Mouse (Mus musculus): ENCODE data around the gene Psmc3. TPM values are rescaled to one million over a fixed set of nuclear protein-coding genes. Genes with fewer than 3 reads are reported as not detected.

Gene Psmc3
- polyA plus RNA-seq, 1 experiment from 2014 or later = 280 TPM

GRCm38 (mm10) chr2:91060544-91061355 is 6.9 kb downstream of the Psmc3 start:
- Histone ChIP-seq H3K4me1 (replicated peaks; ENCODE audit: control insufficient read depth, insufficient read depth, low read length) (no peaks in the 10 kb centered on the region), H3K9me3 (ENCODE audit: control insufficient read depth, low read length) (no peaks in the 10 kb centered on the region), H3K36me3 (ENCODE audit: control insufficient read depth, insufficient read depth, low read length) (peaks cover 94% of the 10 kb centered on the region), H3K27me3 (replicated peaks; ENCODE audit: control insufficient read depth, insufficient read depth, low read length) (no peaks in the 10 kb centered on the region), H3K9ac (ENCODE audit: low read length) (no peak overlapping the region), H3K27ac (ENCODE audit: low read depth) (no peak overlapping the region), H3K4me2 (ENCODE audit: low read length) (no peak overlapping the region), H3K4me3 (ENCODE audit: low read depth, low read length) (no peak overlapping the region)
- WGBS = 85% methylated on average over 10 of the region's 10 CpGs
- DNase-seq (ENCODE audit: low spot score) (peak; percentile 82), ATAC-seq (replicated peaks; ENCODE audit: low FRiP score, low TSS enrichment, low read depth) (no peak)

GRCm38 (mm10) chr2:91061849-91062481 is 8.2 kb downstream of the Psmc3 start:
- no peak for DNase-seq (ENCODE audit: low spot score)
- H3K4me2 ChIP-seq (ENCODE audit: low read length) = no peak overlapping the region
- 73% methylated on average over 6 of the region's 6 CpGs for WGBS
- H3K4me3 ChIP-seq (ENCODE audit: low read depth, low read length) = no peak overlapping the region
- no peak overlapping the region for H3K9ac ChIP-seq (ENCODE audit: low read length)
- H3K4me1 ChIP-seq (replicated peaks; ENCODE audit: control insufficient read depth, insufficient read depth, low read length) = no peaks in the 10 kb centered on the region
- peaks cover 85% of the 10 kb centered on the region for H3K36me3 ChIP-seq (ENCODE audit: control insufficient read depth, insufficient read depth, low read length)
- H3K27me3 ChIP-seq (replicated peaks; ENCODE audit: control insufficient read depth, insufficient read depth, low read length) = no peaks in the 10 kb centered on the region
- H3K27ac ChIP-seq (ENCODE audit: low read depth) = no peak overlapping the region
- H3K9me3 ChIP-seq (ENCODE audit: control insufficient read depth, low read length) = no peaks in the 10 kb centered on the region
- ATAC-seq (replicated peaks; ENCODE audit: low FRiP score, low TSS enrichment, low read depth) = no peak

- 88% methylated on average over 16 of the region's 16 CpGs for WGBS
- Histone ChIP-seq H3K36me3 (ENCODE audit: control insufficient read depth, insufficient read depth, low read length) (peaks cover 78% of the 10 kb centered on the region), H3K4me1 (replicated peaks; ENCODE audit: control insufficient read depth, insufficient read depth, low read length) (no peaks in the 10 kb centered on the region), H3K4me3 (ENCODE audit: low read depth, low read length) (no peak overlapping the region), H3K9me3 (ENCODE audit: control insufficient read depth, low read length) (no peaks in the 10 kb centered on the region), H3K4me2 (ENCODE audit: low read length) (no peak overlapping the region), H3K9ac (ENCODE audit: low read length) (no peak overlapping the region), H3K27me3 (replicated peaks; ENCODE audit: control insufficient read depth, insufficient read depth, low read length) (no peaks in the 10 kb centered on the region), H3K27ac (ENCODE audit: low read depth) (no peak overlapping the region)
- DNase-seq (ENCODE audit: low spot score) (no peak), ATAC-seq (replicated peaks; ENCODE audit: low FRiP score, low TSS enrichment, low read depth) (no peak)
Measured at GRCm38 (mm10) chr2:91062779-91063606, 9.2 kb downstream of the Psmc3 start.

- no peak overlapping the region for H3K9ac ChIP-seq (ENCODE audit: low read length)
- H3K27me3 ChIP-seq (replicated peaks; ENCODE audit: control insufficient read depth, insufficient read depth, low read length) = no peaks in the 10 kb centered on the region
- H3K36me3 ChIP-seq (ENCODE audit: control insufficient read depth, insufficient read depth, low read length) = peaks cover 66% of the 10 kb centered on the region
- ATAC-seq (replicated peaks; ENCODE audit: low FRiP score, low TSS enrichment, low read depth) = no peak
- DNase-seq (ENCODE audit: low spot score) = no peak
- 86% methylated on average over 6 of the region's 6 CpGs for WGBS
- peaks cover 7% of the 10 kb centered on the region for H3K4me1 ChIP-seq (replicated peaks; ENCODE audit: control insufficient read depth, insufficient read depth, low read length)
- no peaks in the 10 kb centered on the region for H3K9me3 ChIP-seq (ENCODE audit: control insufficient read depth, low read length)
- H3K4me3 ChIP-seq (ENCODE audit: low read depth, low read length) = no peak overlapping the region
- no peak overlapping the region for H3K27ac ChIP-seq (ENCODE audit: low read depth)
- no peak overlapping the region for H3K4me2 ChIP-seq (ENCODE audit: low read length)
Measured at GRCm38 (mm10) chr2:91064211-91064610, 10.4 kb downstream of the Psmc3 start.

- H3K4me3 ChIP-seq (ENCODE audit: low read depth, low read length) = no peak overlapping the region
- H3K9ac ChIP-seq (ENCODE audit: low read length) = no peak overlapping the region
- no peaks in the 10 kb centered on the region for H3K27me3 ChIP-seq (replicated peaks; ENCODE audit: control insufficient read depth, insufficient read depth, low read length)
- 47% methylated on average over 3 of the region's 3 CpGs for WGBS
- ATAC-seq (replicated peaks; ENCODE audit: low FRiP score, low TSS enrichment, low read depth) = no peak
- DNase-seq (ENCODE audit: low spot score) = no peak
- no peak overlapping the region for H3K27ac ChIP-seq (ENCODE audit: low read depth)
- H3K36me3 ChIP-seq (ENCODE audit: control insufficient read depth, insufficient read depth, low read length) = peaks cover 53% of the 10 kb centered on the region
- H3K9me3 ChIP-seq (ENCODE audit: control insufficient read depth, low read length) = no peaks in the 10 kb centered on the region
- peaks cover 7% of the 10 kb centered on the region for H3K4me1 ChIP-seq (replicated peaks; ENCODE audit: control insufficient read depth, insufficient read depth, low read length)
- H3K4me2 ChIP-seq (ENCODE audit: low read length) = no peak overlapping the region
Measured at GRCm38 (mm10) chr2:91065544-91065943, 11.7 kb downstream of the Psmc3 start.

GRCm38 (mm10) chr2:91066455-91066854 is 12.6 kb downstream of the Psmc3 start:
- H3K4me2 ChIP-seq (ENCODE audit: low read length) = no peak overlapping the region
- ATAC-seq (replicated peaks; ENCODE audit: low FRiP score, low TSS enrichment, low read depth) (no peak), DNase-seq (ENCODE audit: low spot score) (no peak)
- peaks cover 12% of the 10 kb centered on the region for H3K4me1 ChIP-seq (replicated peaks; ENCODE audit: control insufficient read depth, insufficient read depth, low read length)
- H3K36me3 ChIP-seq (ENCODE audit: control insufficient read depth, insufficient read depth, low read length) = peaks cover 44% of the 10 kb centered on the region
- H3K9ac ChIP-seq (ENCODE audit: low read length) = no peak overlapping the region
- no peaks in the 10 kb centered on the region for H3K9me3 ChIP-seq (ENCODE audit: control insufficient read depth, low read length)
- 89% methylated on average over 3 of the region's 3 CpGs for WGBS
- H3K27ac ChIP-seq (ENCODE audit: low read depth) = no peak overlapping the region
- no peak overlapping the region for H3K4me3 ChIP-seq (ENCODE audit: low read depth, low read length)
- H3K27me3 ChIP-seq (replicated peaks; ENCODE audit: control insufficient read depth, insufficient read depth, low read length) = no peaks in the 10 kb centered on the region

- 59% methylated on average over 13 of the region's 13 CpGs for WGBS
Measured at GRCm38 (mm10) chr2:91068162-91068871, 14.5 kb downstream of the Psmc3 start.

GRCm38 (mm10) chr2:91068872-91069165 is 15.0 kb downstream of the Psmc3 start:
- H3K27ac ChIP-seq (ENCODE audit: low read depth) = no peak overlapping the region
- DNase-seq (ENCODE audit: low spot score) = no peak
- no peaks in the 10 kb centered on the region for H3K9me3 ChIP-seq (ENCODE audit: control insufficient read depth, low read length)
- H3K4me2 ChIP-seq (ENCODE audit: low read length) = peak overlapping the region; percentile 65
- H3K27me3 ChIP-seq (replicated peaks; ENCODE audit: control insufficient read depth, insufficient read depth, low read length) = no peaks in the 10 kb centered on the region
- H3K4me3 ChIP-seq (ENCODE audit: low read depth, low read length) = 0 out of 2 replicates have a peak overlapping the region, but pooled peaks have one; percentile 10
- WGBS = 43% methylated on average over 6 of the region's 6 CpGs
- H3K36me3 ChIP-seq (ENCODE audit: control insufficient read depth, insufficient read depth, low read length) = peaks cover 20% of the 10 kb centered on the region
- peaks cover 12% of the 10 kb centered on the region for H3K4me1 ChIP-seq (replicated peaks; ENCODE audit: control insufficient read depth, insufficient read depth, low read length)
- H3K9ac ChIP-seq (ENCODE audit: low read length) = peak overlapping the region; percentile 57
- no peak for ATAC-seq (replicated peaks; ENCODE audit: low FRiP score, low TSS enrichment, low read depth)

More at GRCm38 (mm10) chr2:91068162-91068871, 14.5 kb downstream of the Psmc3 start:
- ATAC-seq (replicated peaks; ENCODE audit: low FRiP score, low TSS enrichment, low read depth) = no peak
- Histone ChIP-seq H3K36me3 (ENCODE audit: control insufficient read depth, insufficient read depth, low read length) (peaks cover 25% of the 10 kb centered on the region), H3K4me1 (replicated peaks; ENCODE audit: control insufficient read depth, insufficient read depth, low read length) (peaks cover 12% of the 10 kb centered on the region), H3K9ac (ENCODE audit: low read length) (peak overlapping the region; percentile 57), H3K4me2 (ENCODE audit: low read length) (peak overlapping the region; percentile 65), H3K4me3 (ENCODE audit: low read depth, low read length) (0 out of 2 replicates have a peak overlapping the region, but pooled peaks have one; percentile 10), H3K27ac (ENCODE audit: low read depth) (no peak overlapping the region), H3K9me3 (ENCODE audit: control insufficient read depth, low read length) (no peaks in the 10 kb centered on the region), H3K27me3 (replicated peaks; ENCODE audit: control insufficient read depth, insufficient read depth, low read length) (no peaks in the 10 kb centered on the region)
- DNase-seq (ENCODE audit: low spot score) = no peak

All from intestine, embryonic 14.5 days (tissue).